Mouse (Mus musculus) intestine, embryonic 15.5 days (tissue): ENCODE data around the gene Rnf167. TPM values are rescaled to one million over a fixed set of nuclear protein-coding genes. Genes with fewer than 3 reads are reported as not detected.
A peak's percentile ranks its signal among the peaks of the same experiment; 100 is the strongest.

Experiments
- ATAC-seq: fragments of 200-750 bp; cut with Nextera tagmentation; 2 replicates; pipeline ENCODE4 v1.8.0; 2017; ENCODE audit warnings: moderate TSS enrichment, moderate library complexity
- H3K27ac ChIP-seq: fragments of 300-500 bp; sonication (generic); 2 replicates; pipeline ENCODE4 v1.5.1; 2015; ENCODE audit warnings: mild to moderate bottlenecking, inconsistent platforms
- H3K27me3 ChIP-seq: fragments of 300-500 bp; sonication (generic); replicated peaks from 2 replicates; pipeline ENCODE4 v1.6.1; 2015; ENCODE audit warnings: inconsistent platforms
- H3K36me3 ChIP-seq: fragments of 300-500 bp; sonication (generic); 2 replicates; pipeline ENCODE4 v1.6.1; 2015; ENCODE audit warnings: inconsistent platforms
- H3K4me1 ChIP-seq: fragments of 300-500 bp; sonication (generic); replicated peaks from 2 replicates; pipeline ENCODE4 v1.6.1; 2015; ENCODE audit warnings: inconsistent platforms
- H3K4me2 ChIP-seq: fragments of 300-500 bp; sonication (generic); replicated peaks from 2 replicates; pipeline ENCODE4 v1.6.1; 2015; ENCODE audit warnings: mild to moderate bottlenecking, inconsistent platforms
- H3K4me3 ChIP-seq: fragments of 300-500 bp; sonication (generic); replicated peaks from 2 replicates; pipeline ENCODE4 v1.5.1; 2015; ENCODE audit warnings: inconsistent platforms
- H3K9ac ChIP-seq: fragments of 300-500 bp; sonication (generic); 2 replicates; pipeline ENCODE4 v1.6.1; 2015; ENCODE audit warnings: inconsistent platforms
- H3K9me3 ChIP-seq: fragments of 300-500 bp; sonication (generic); 2 replicates; pipeline ENCODE4 v1.6.1; 2016; ENCODE audit warnings: inconsistent platforms
- WGBS: fragments of 180-500 bp; shearing (Covaris S2); methylation state at CpG from one replicate; pipeline ENCODE4 v1.1.7; 2015; 5-methylcytosine and 5-hydroxymethylcytosine counted together
- polyA plus RNA-seq: library from polyadenylated mRNA; unstranded; fragments of >200 nt; fragmentation: Nextera tagmentation; extraction: Ambion mirVana; gene quantifications from 2 replicates; pipeline ENCODE4 v1.2.1, GENCODE M21; 2015

Gene Rnf167
- polyA plus RNA-seq, 1 experiment from 2014 or later, result 106 TPM

- Histone ChIP-seq H3K9ac (no peak overlapping the region), H3K9me3 (no peaks in the 10 kb centered on the region), H3K27ac (no peak overlapping the region), H3K4me2 (0 out of 2 replicates have a peak overlapping the region, but pooled peaks have one; percentile 80), H3K4me1 (peaks cover 17% of the 10 kb centered on the region), H3K27me3 (no peaks in the 10 kb centered on the region), H3K36me3 (peaks cover 9% of the 10 kb centered on the region), H3K4me3 (no peak overlapping the region)
- ATAC-seq, result no peak
- WGBS, result 82% methylated on average over 16 of the region's 16 CpGs
These were observed 24.5 kb downstream of the Rnf167 start for GRCm38 (mm10) chr11:70671333-70672047.

GRCm38 (mm10) chr11:70674014-70674413, 27.0 kb downstream of the Rnf167 start:
- no peak for ATAC-seq
- H3K36me3 ChIP-seq, result peaks cover 9% of the 10 kb centered on the region
- no peak overlapping the region for H3K4me2 ChIP-seq
- no peak overlapping the region for H3K9ac ChIP-seq
- no peak overlapping the region for H3K4me3 ChIP-seq
- H3K27me3 ChIP-seq, result no peaks in the 10 kb centered on the region
- no peak overlapping the region for H3K27ac ChIP-seq
- H3K9me3 ChIP-seq, result no peaks in the 10 kb centered on the region
- H3K4me1 ChIP-seq, result 0 out of 2 replicates have a peak, but pooled peaks cover 7% of the 10 kb centered on the region
- WGBS, result 89% methylated on average over 6 of the region's 6 CpGs

GRCm38 (mm10) chr11:70674501-70674900, 27.5 kb downstream of the Rnf167 start:
- no peak overlapping the region for H3K9ac ChIP-seq
- WGBS, result 67% methylated on average over 11 of the region's 11 CpGs
- H3K4me2 ChIP-seq, result no peak overlapping the region
- no peaks in the 10 kb centered on the region for H3K9me3 ChIP-seq
- no peaks in the 10 kb centered on the region for H3K27me3 ChIP-seq
- H3K4me3 ChIP-seq, result no peak overlapping the region
- no peak overlapping the region for H3K27ac ChIP-seq
- H3K4me1 ChIP-seq, result 0 out of 2 replicates have a peak, but pooled peaks cover 7% of the 10 kb centered on the region
- ATAC-seq, result no peak
- peaks cover 9% of the 10 kb centered on the region for H3K36me3 ChIP-seq

DNA sequence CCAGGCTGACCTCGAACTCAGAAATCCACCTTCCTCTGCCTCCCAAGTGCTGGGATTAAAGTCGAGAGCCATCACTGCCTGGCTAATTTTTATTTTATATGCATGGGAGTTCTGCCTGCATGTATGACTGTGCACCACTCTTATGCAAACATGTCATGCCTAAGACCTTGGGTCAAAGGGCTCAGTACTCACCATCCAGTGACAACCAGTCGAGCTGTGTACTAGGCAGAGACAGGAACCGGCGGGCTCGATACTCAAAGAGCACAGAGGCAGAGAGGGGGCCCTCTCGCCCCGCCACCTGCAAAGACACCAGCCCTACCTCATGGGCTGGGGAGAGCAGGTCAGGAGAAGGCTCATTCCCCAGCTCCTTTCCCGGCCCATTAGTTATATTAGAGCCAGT, 31.1 kb downstream of the Rnf167 start:
- peaks cover 20% of the 10 kb centered on the region for H3K36me3 ChIP-seq
- 74% methylated on average over 9 of the region's 9 CpGs for WGBS

DNA sequence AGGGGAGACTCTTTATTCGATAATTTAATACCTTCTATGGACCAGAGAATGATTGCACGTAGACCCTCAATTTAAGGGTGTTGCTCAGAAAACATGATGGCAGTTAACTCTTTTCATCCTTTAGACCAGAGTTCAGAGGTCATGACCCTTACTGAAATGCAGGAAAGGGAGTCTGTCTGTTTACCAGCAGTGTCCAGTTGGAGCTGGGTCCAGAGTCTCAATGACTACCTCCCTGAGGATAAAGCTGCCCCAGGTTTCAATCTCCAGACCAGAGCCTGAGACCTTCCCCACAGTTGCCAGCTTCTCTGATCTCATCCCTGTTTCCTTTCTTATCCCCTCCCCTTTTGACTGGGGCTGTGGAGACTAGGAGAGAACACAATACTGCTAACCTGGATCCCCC, 31.5 kb downstream of the Rnf167 start:
- WGBS, result 64% methylated on average over 2 of the region's 2 CpGs
- Histone ChIP-seq H3K9ac (no peak overlapping the region), H3K4me1 (peaks cover 8% of the 10 kb centered on the region), H3K9me3 (no peaks in the 10 kb centered on the region), H3K4me3 (no peak overlapping the region), H3K36me3 (peaks cover 24% of the 10 kb centered on the region), H3K27me3 (no peaks in the 10 kb centered on the region), H3K27ac (no peak overlapping the region), H3K4me2 (no peak overlapping the region)
- ATAC-seq, result no peak

More for the DNA sequence above, 31.1 kb downstream of the Rnf167 start:
- H3K27me3 ChIP-seq, result no peaks in the 10 kb centered on the region
- H3K4me2 ChIP-seq, result no peak overlapping the region
- ATAC-seq, result no peak
- H3K4me3 ChIP-seq, result no peak overlapping the region
- peaks cover 6% of the 10 kb centered on the region for H3K4me1 ChIP-seq
- H3K9me3 ChIP-seq, result no peaks in the 10 kb centered on the region
- no peak overlapping the region for H3K27ac ChIP-seq
- H3K9ac ChIP-seq, result no peak overlapping the region

GRCm38 (mm10) chr11:70679361-70679760, 32.3 kb downstream of the Rnf167 start:
- WGBS, result 95% methylated on average over 8 of the region's 8 CpGs
- Histone ChIP-seq H3K27me3 (no peaks in the 10 kb centered on the region), H3K4me1 (peaks cover 9% of the 10 kb centered on the region), H3K9me3 (no peaks in the 10 kb centered on the region), H3K36me3 (peaks cover 25% of the 10 kb centered on the region), H3K27ac (no peak overlapping the region), H3K9ac (no peak overlapping the region), H3K4me2 (no peak overlapping the region), H3K4me3 (no peak overlapping the region)
- no peak for ATAC-seq

GRCm38 (mm10) chr11:70679894-70680293, 32.9 kb downstream of the Rnf167 start:
- 87% methylated on average over 8 of the region's 8 CpGs for WGBS
- ATAC-seq, result no peak
- no peak overlapping the region for H3K27ac ChIP-seq
- H3K27me3 ChIP-seq, result no peaks in the 10 kb centered on the region
- no peak overlapping the region for H3K4me2 ChIP-seq
- H3K4me3 ChIP-seq, result no peak overlapping the region
- peaks cover 24% of the 10 kb centered on the region; the same call in 1 of the 2 replicates for H3K36me3 ChIP-seq
- H3K9me3 ChIP-seq, result no peaks in the 10 kb centered on the region
- no peak overlapping the region for H3K9ac ChIP-seq
- peaks cover 9% of the 10 kb centered on the region for H3K4me1 ChIP-seq

DNA sequence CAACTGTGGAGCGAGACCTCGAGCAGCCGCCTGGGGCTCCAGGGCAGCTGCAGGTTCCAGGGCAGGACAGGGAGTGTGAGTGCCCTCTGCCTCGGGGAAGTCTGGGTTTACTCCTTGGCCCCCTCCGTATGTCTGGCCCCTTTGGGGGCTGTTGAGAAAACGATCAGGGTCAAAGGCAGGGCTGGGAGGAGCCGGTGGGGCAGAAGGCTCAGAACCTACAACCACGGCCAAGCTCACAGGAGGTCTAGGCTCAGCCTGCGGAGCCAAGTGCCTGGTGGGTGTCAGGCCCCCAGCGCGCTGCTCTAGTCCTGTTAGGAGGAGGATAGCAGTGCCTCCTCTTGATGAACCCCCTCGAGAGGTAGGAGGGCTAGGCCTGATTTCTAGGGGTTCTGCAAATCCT, 34.1 kb downstream of the Rnf167 start:
- Histone ChIP-seq H3K27ac (no peak overlapping the region), H3K4me1 (peaks cover 9% of the 10 kb centered on the region), H3K9ac (no peak overlapping the region), H3K4me3 (no peak overlapping the region), H3K27me3 (no peaks in the 10 kb centered on the region), H3K4me2 (no peak overlapping the region), H3K9me3 (no peaks in the 10 kb centered on the region), H3K36me3 (peaks cover 31% of the 10 kb centered on the region; the same call in 1 of the 2 replicates)
- ATAC-seq, result no peak
- 58% methylated on average over 12 of the region's 12 CpGs for WGBS

- Histone ChIP-seq H3K4me2 (no peak overlapping the region), H3K9me3 (no peaks in the 10 kb centered on the region), H3K9ac (no peak overlapping the region), H3K36me3 (peaks cover 31% of the 10 kb centered on the region; the same call in 1 of the 2 replicates), H3K4me3 (no peak overlapping the region), H3K27me3 (no peaks in the 10 kb centered on the region), H3K27ac (no peak overlapping the region), H3K4me1 (peaks cover 14% of the 10 kb centered on the region)
- 26% methylated on average over 11 of the region's 11 CpGs for WGBS
- ATAC-seq, result peak; percentile 35; the same call in 1 of the 2 replicates
These were observed 35.0 kb downstream of the Rnf167 start for GRCm38 (mm10) chr11:70681897-70682581.

- WGBS, result 88% methylated on average over 5 of the region's 5 CpGs
- no peak overlapping the region for H3K4me3 ChIP-seq
- no peak overlapping the region for H3K27ac ChIP-seq
- no peaks in the 10 kb centered on the region for H3K27me3 ChIP-seq
- no peak overlapping the region for H3K4me2 ChIP-seq
- H3K4me1 ChIP-seq, result peaks cover 18% of the 10 kb centered on the region
- H3K9ac ChIP-seq, result no peak overlapping the region
- H3K36me3 ChIP-seq, result peaks cover 31% of the 10 kb centered on the region; the same call in 1 of the 2 replicates
- no peak for ATAC-seq
- no peaks in the 10 kb centered on the region for H3K9me3 ChIP-seq
These were observed 36.6 kb downstream of the Rnf167 start for GRCm38 (mm10) chr11:70683640-70684039.

DNA sequence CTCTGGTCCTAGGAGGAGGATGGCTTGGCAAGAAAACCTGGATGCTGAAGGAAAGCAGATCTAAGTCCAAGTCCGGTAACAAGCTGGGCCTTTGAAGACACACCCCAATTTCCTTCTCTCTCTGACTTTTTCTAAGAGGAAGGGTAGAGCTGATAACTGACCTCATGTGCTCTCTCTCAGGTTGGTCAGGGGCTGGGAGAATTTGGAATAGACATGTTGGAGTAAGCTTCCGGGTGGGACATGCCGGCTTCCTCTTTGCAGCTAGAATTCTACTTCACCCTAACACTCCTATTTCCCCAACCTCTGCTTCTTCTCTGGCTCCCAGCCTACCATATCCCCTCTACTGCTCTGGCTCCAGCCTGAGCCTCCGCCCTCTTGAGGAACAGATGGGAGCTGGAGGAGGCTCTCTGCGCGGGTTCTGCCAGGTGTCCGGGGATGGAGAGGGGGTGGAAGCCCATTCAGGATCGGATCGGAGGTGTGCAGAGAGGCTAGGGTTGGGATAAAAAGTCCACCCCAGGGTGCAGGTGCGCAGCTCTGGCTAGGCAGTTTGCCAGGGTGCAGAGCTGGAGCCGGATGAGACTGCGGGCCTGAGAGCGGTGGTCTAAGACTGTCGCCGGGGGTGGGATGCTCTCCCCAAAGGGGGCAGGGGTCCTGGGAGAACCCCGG, 40.0 kb downstream of the Rnf167 start:
- peak; percentile 72 for ATAC-seq
- Histone ChIP-seq H3K9me3 (no peaks in the 10 kb centered on the region), H3K27me3 (no peaks in the 10 kb centered on the region), H3K4me1 (peaks cover 27% of the 10 kb centered on the region), H3K4me2 (peak overlapping the region; percentile 85), H3K36me3 (peaks cover 23% of the 10 kb centered on the region; the same call in 1 of the 2 replicates), H3K9ac (peak overlapping the region; percentile 78), H3K27ac (peak overlapping the region; percentile 92), H3K4me3 (peak overlapping the region; percentile 77)
- WGBS, result under 1% methylated on average over 16 of the region's 16 CpGs

DNA sequence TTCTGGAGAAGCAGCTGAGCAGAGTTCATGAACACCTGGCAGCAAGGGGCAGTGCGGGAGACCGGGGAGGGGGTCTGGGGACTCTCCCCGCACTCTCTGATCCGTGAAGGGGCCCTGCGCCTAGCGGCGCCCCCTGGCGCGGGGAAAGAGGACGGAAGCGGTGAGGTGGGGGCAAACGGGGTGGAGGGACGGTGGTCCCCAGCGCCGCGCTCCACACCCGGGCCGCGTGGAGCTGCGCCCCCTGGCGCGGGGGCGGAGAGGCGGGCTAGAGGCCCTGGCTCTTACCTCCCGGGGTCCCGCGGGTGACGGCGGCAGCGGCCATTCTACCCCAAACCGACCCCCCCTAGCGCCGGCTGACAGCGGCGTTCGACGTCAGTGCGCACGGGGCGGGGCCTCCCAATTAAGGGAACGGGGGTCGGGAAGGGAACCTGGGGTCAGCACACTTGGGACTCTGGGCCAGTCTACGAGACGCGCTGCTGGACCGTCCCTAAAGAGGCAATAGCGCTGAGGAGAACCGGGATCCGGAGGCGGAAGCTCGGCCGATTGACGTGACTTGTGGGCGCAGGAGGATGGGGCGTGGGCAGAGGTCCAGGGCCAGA, 40.7 kb downstream of the Rnf167 start, which contains the start of gene Camta2:
Gene Camta2 (minus strand): TSS at position 505 of the 599 bp plus-strand sequence.
- WGBS, result under 1% methylated on average over 55 of the region's 55 CpGs
- H3K4me2 ChIP-seq, result peak within 1 kb of the TSS; percentile 85
- no peaks in the 10 kb centered on the region for H3K27me3 ChIP-seq
- H3K27ac ChIP-seq, result peak within 1 kb of the TSS; percentile 92
- peaks cover 20% of the 10 kb centered on the region; the same call in 1 of the 2 replicates for H3K36me3 ChIP-seq
- H3K4me3 ChIP-seq, result peak within 1 kb of the TSS; percentile 77
- H3K9me3 ChIP-seq, result no peaks in the 10 kb centered on the region
- ATAC-seq, result peak; percentile 73
- peaks cover 24% of the 10 kb centered on the region for H3K4me1 ChIP-seq
- H3K9ac ChIP-seq, result peak within 1 kb of the TSS; percentile 78
